Mouse (Mus musculus) limb, embryonic 10.5 days (tissue): ENCODE results near the gene Ccna2. TPM values are rescaled to one million over a fixed set of nuclear protein-coding genes. Genes with fewer than 3 reads are reported as not detected.
A peak's percentile ranks its signal among the peaks of the same experiment; 100 is the strongest.

Source experiments
- DNase-seq: peaks from one replicate; pipeline ENCODE4 v3.0.0-alpha.2; 2017; ENCODE audit warnings: low spot score
- H3K27ac ChIP-seq: fragments of 300-500 bp; sonication (generic); 2 replicates; pipeline ENCODE4 v1.5.1; 2016; ENCODE audit warnings: mild to moderate bottlenecking
- H3K27me3 ChIP-seq: fragments of 300-500 bp; sonication (generic); 2 replicates; pipeline ENCODE4 v1.6.1; 2016; ENCODE audit warnings: low read depth, mild to moderate bottlenecking; ENCODE audit not compliant: poor library complexity, severe bottlenecking
- H3K36me3 ChIP-seq: fragments of 300-500 bp; sonication (generic); 2 replicates; pipeline ENCODE4 v1.6.1; 2016; ENCODE audit warnings: mild to moderate bottlenecking, moderate library complexity
- H3K4me1 ChIP-seq: fragments of 300-500 bp; sonication (generic); 2 replicates; pipeline ENCODE4 v1.6.1; 2016
- H3K4me3 ChIP-seq: fragments of 300-500 bp; sonication (generic); 2 replicates; pipeline ENCODE4 v1.5.1; 2016; ENCODE audit warnings: mild to moderate bottlenecking, moderate library complexity
- H3K9me3 ChIP-seq: fragments of 300-500 bp; sonication (generic); replicated peaks from 2 replicates; pipeline ENCODE4 v1.6.1; 2016; ENCODE audit warnings: mild to moderate bottlenecking
- WGBS: fragments of 180-500 bp; shearing (Covaris S2); methylation state at CpG from one replicate; pipeline ENCODE4 v1.1.7; 2016; 5-methylcytosine and 5-hydroxymethylcytosine counted together
- polyA plus RNA-seq: library from polyadenylated mRNA; unstranded; fragments of >200 nt; fragmentation: Nextera tagmentation; extraction: Ambion mirVana; gene quantifications from 2 replicates; pipeline ENCODE4 v1.2.1, GENCODE M21; 2016

Ccna2 gene
- polyA plus RNA-seq, 1 experiment from 2014 or later, result 244 TPM

- Histone ChIP-seq H3K27ac (no peak overlapping the region), H3K4me1 (peaks cover 23% of the 10 kb centered on the region), H3K4me3 (no peak overlapping the region), H3K27me3 (peaks cover 23% of the 10 kb centered on the region), H3K9me3 (no peaks in the 10 kb centered on the region), H3K36me3 (no peaks in the 10 kb centered on the region)
- DNase-seq, result no peak
- 75% methylated on average over 5 of the region's 5 CpGs for WGBS
Measured at GRCm38 (mm10) chr3:36530781-36531180, 41.2 kb downstream of the Ccna2 start.

GRCm38 (mm10) chr3:36530345-36530744 is 41.6 kb downstream of the Ccna2 start:
- Histone ChIP-seq H3K36me3 (no peaks in the 10 kb centered on the region), H3K4me3 (no peak overlapping the region), H3K9me3 (no peaks in the 10 kb centered on the region), H3K27ac (no peak overlapping the region), H3K4me1 (peaks cover 23% of the 10 kb centered on the region), H3K27me3 (peaks cover 23% of the 10 kb centered on the region)
- DNase-seq, result no peak
- 92% methylated on average over 6 of the region's 6 CpGs for WGBS

- Histone ChIP-seq H3K27me3 (peaks cover 42% of the 10 kb centered on the region), H3K9me3 (no peaks in the 10 kb centered on the region), H3K4me3 (no peak overlapping the region), H3K36me3 (no peaks in the 10 kb centered on the region), H3K27ac (no peak overlapping the region), H3K4me1 (peaks cover 10% of the 10 kb centered on the region)
- 86% methylated on average over 3 of the region's 3 CpGs for WGBS
- no peak for DNase-seq
Measured at GRCm38 (mm10) chr3:36524466-36524865, 47.5 kb downstream of the Ccna2 start.

- Histone ChIP-seq H3K27ac (no peak overlapping the region), H3K27me3 (peaks cover 52% of the 10 kb centered on the region), H3K36me3 (no peaks in the 10 kb centered on the region), H3K4me1 (peaks cover 10% of the 10 kb centered on the region), H3K4me3 (no peak overlapping the region), H3K9me3 (no peaks in the 10 kb centered on the region)
- 11% methylated on average over 4 of the region's 4 CpGs for WGBS
- DNase-seq, result no peak
Measured at GRCm38 (mm10) chr3:36522137-36522536, 49.8 kb downstream of the Ccna2 start.

GRCm38 (mm10) chr3:36521073-36522060 is 50.6 kb downstream of the Ccna2 start, which contains the start of gene Gm11549:
TSS of gene Gm11549 (minus strand) at chr3:36521813.
- Histone ChIP-seq H3K36me3 (no peaks in the 10 kb centered on the region), H3K4me1 (peaks cover 10% of the 10 kb centered on the region), H3K9me3 (no peaks in the 10 kb centered on the region), H3K4me3 (peak within 1 kb of the TSS; percentile 55), H3K27ac (no peak within 1 kb of the TSS), H3K27me3 (peaks cover 52% of the 10 kb centered on the region)
- WGBS, result 1% methylated on average over 51 of the region's 51 CpGs
- peak; percentile 67 for DNase-seq

- H3K9me3 ChIP-seq, result no peaks in the 10 kb centered on the region
- H3K27ac ChIP-seq, result no peak overlapping the region
Measured at GRCm38 (mm10) chr3:36516196-36516595, 55.8 kb downstream of the Ccna2 start.

More at GRCm38 (mm10) chr3:36516196-36516595, 55.8 kb downstream of the Ccna2 start:
- WGBS, result 91% methylated on average over 9 of the region's 9 CpGs
- Histone ChIP-seq H3K27me3 (peaks cover 28% of the 10 kb centered on the region), H3K36me3 (no peaks in the 10 kb centered on the region), H3K4me3 (no peak overlapping the region), H3K4me1 (peaks cover 4% of the 10 kb centered on the region)
- DNase-seq, result no peak

Other genes starting within 250 kb of the Ccna2 start
- gene Anxa5, start 96.3 kb downstream of the Ccna2 start, polyA plus RNA-seq, result 99.2 and 115 TPM in 2 replicates
- 0.55 and 0.84 TPM in 2 replicates for gene 1810062G17Rik, start 96.2 kb downstream of the Ccna2 start, polyA plus RNA-seq
- not detected in 2 replicates for gene Gm11549, start 50.3 kb downstream of the Ccna2 start, polyA plus RNA-seq
- 93.1 and 98.5 TPM in 2 replicates for gene Exosc9, start 19.5 kb downstream of the Ccna2 start, polyA plus RNA-seq
- 14.1 and 18.9 TPM in 2 replicates for gene Bbs7, start 41.3 kb upstream of the Ccna2 start, polyA plus RNA-seq
- 1.5 TPM in 2 replicates for gene Trpc3, start 118.0 kb upstream of the Ccna2 start, polyA plus RNA-seq